Mouse (Mus musculus) intestine, embryonic 14.5 days (tissue): ENCODE measurements around the gene Sorcs1. TPM values are rescaled to one million over a fixed set of nuclear protein-coding genes. Genes with fewer than 3 reads are reported as not detected.

Source experiments
- ATAC-seq: fragments of 200-750 bp; cut with Nextera tagmentation; replicated peaks from 2 replicates; pipeline ENCODE4 v1.8.0; 2017; ENCODE audit warnings: low read depth, moderate number of reproducible peaks, moderate TSS enrichment, moderate library complexity; ENCODE audit not compliant: low FRiP score, low TSS enrichment
- DNase-seq: peaks from one replicate; pipeline ENCODE4 v3.0.0-alpha.2; 2018; ENCODE audit warnings: low spot score
- H3K27ac ChIP-seq: fragments of 300-500 bp; sonication (generic); 2 replicates; pipeline ENCODE4 v1.5.1; 2014; ENCODE audit warnings: low read depth, mild to moderate bottlenecking, control low read depth
- H3K27me3 ChIP-seq: fragments of 300-500 bp; sonication (generic); replicated peaks from 2 replicates; pipeline ENCODE4 v1.6.1; 2014; ENCODE audit warnings: low read length, control low read depth; ENCODE audit not compliant: control insufficient read depth, insufficient read depth
- H3K36me3 ChIP-seq: fragments of 300-500 bp; sonication (generic); 2 replicates; pipeline ENCODE4 v1.6.1; 2014; ENCODE audit warnings: low read length, control low read depth; ENCODE audit not compliant: control insufficient read depth, insufficient read depth
- H3K4me1 ChIP-seq: fragments of 300-500 bp; sonication (generic); replicated peaks from 2 replicates; pipeline ENCODE4 v1.6.1; 2014; ENCODE audit warnings: low read length, control low read depth, mixed read lengths; ENCODE audit not compliant: control insufficient read depth, insufficient read depth
- H3K4me2 ChIP-seq: fragments of 300-500 bp; sonication (generic); 2 replicates; pipeline ENCODE4 v1.6.1; 2014; ENCODE audit warnings: low read length
- H3K4me3 ChIP-seq: fragments of 300-500 bp; sonication (generic); 2 replicates; pipeline ENCODE4 v1.5.1; 2014; ENCODE audit warnings: low read depth, low read length, control low read depth, mixed read lengths
- H3K9ac ChIP-seq: fragments of 300-500 bp; sonication (generic); 2 replicates; pipeline ENCODE4 v1.6.1; 2014; ENCODE audit warnings: mild to moderate bottlenecking, low read length
- H3K9me3 ChIP-seq: fragments of 300-500 bp; sonication (generic); 2 replicates; pipeline ENCODE4 v1.6.1; 2016; ENCODE audit warnings: low read length, control low read depth; ENCODE audit not compliant: control insufficient read depth
- WGBS: fragments of 180-500 bp; shearing (Covaris S2); extraction: QIAGEN DNeasy Blood & Tissue Kit; methylation state at CpG from one replicate; pipeline ENCODE4 v1.1.7; 2014; 5-methylcytosine and 5-hydroxymethylcytosine counted together
- polyA plus RNA-seq: library from polyadenylated mRNA; unstranded; fragments of >200 nt; fragmentation: Nextera tagmentation; extraction: Ambion mirVana; gene quantifications from 2 replicates; pipeline ENCODE4 v1.2.1, GENCODE M21; 2014

Sorcs1 gene
- polyA plus RNA-seq, 1 experiment from 2014 or later = 2.6 TPM

- no peaks in the 10 kb centered on the region for H3K4me1 ChIP-seq
- no peak overlapping the region for H3K27ac ChIP-seq
- DNase-seq = no peak
- no peak for ATAC-seq
- H3K9me3 ChIP-seq = no peaks in the 10 kb centered on the region
- no peak overlapping the region for H3K4me3 ChIP-seq
- H3K27me3 ChIP-seq = no peaks in the 10 kb centered on the region
- H3K9ac ChIP-seq = no peak overlapping the region
- WGBS = 60% methylated on average over 10 of the region's 10 CpGs
- no peak overlapping the region for H3K4me2 ChIP-seq
- H3K36me3 ChIP-seq = no peaks in the 10 kb centered on the region
Observed at GRCm38 (mm10) chr19:50185769-50186715, 492.4 kb downstream of the Sorcs1 start.

DNA sequence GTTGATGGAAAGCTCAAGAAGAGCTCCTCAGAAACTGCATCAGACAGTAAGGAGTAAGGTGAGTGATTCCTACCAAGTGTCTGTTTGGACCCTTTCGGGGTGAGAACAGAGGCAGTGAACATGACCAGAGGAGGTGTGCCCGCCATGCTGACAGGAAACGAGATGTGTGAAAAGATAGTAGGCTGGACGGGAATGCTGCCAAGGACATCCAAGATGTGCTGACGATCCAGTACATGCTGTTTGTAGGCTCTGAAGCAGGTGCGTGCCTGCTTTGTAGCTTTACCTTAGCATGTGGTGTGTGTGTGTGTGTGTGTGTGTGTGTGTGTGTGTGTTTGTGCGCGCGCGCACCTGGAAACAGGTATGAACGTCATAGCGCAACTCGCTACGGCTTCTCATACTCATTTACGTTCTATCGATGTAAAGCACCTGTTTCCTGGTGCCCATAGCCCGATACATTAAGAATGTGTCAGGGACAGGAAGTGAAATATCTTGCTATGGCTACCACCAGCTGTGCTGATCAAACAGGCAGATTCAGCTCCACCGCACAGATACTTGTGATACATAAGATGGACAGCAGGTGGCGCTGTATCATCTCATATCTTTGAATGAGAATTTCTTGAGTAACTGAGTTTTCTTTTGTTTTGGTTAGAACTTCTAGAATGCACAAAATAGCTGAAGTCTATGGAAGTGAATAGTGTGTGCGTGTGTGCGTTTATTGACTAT lies 493.4 kb downstream of the Sorcs1 start:
- Histone ChIP-seq H3K9me3 (no peaks in the 10 kb centered on the region), H3K27ac (no peak overlapping the region), H3K4me3 (no peak overlapping the region), H3K9ac (no peak overlapping the region), H3K36me3 (no peaks in the 10 kb centered on the region), H3K27me3 (no peaks in the 10 kb centered on the region), H3K4me1 (no peaks in the 10 kb centered on the region), H3K4me2 (no peak overlapping the region)
- peak; percentile 86 for DNase-seq
- WGBS = 50% methylated on average over 21 of the region's 21 CpGs
- no peak for ATAC-seq

GRCm38 (mm10) chr19:50178851-50179250 lies 499.6 kb downstream of the Sorcs1 start:
- no peak for ATAC-seq

GRCm38 (mm10) chr19:50178151-50178550 lies 500.3 kb downstream of the Sorcs1 start:
- Histone ChIP-seq H3K4me2 (no peak overlapping the region), H3K4me1 (no peaks in the 10 kb centered on the region), H3K36me3 (no peaks in the 10 kb centered on the region), H3K27ac (no peak overlapping the region), H3K9me3 (no peaks in the 10 kb centered on the region), H3K9ac (no peak overlapping the region), H3K27me3 (no peaks in the 10 kb centered on the region), H3K4me3 (no peak overlapping the region)
- DNase-seq (no peak), ATAC-seq (no peak)
- WGBS = 87% methylated on average over 4 of the region's 4 CpGs

More at GRCm38 (mm10) chr19:50178851-50179250, 499.6 kb downstream of the Sorcs1 start:
- DNase-seq = no peak
- H3K36me3 ChIP-seq = no peaks in the 10 kb centered on the region
- no peak overlapping the region for H3K4me3 ChIP-seq
- H3K9ac ChIP-seq = no peak overlapping the region
- H3K27me3 ChIP-seq = no peaks in the 10 kb centered on the region
- H3K4me1 ChIP-seq = no peaks in the 10 kb centered on the region
- no peak overlapping the region for H3K4me2 ChIP-seq
- H3K9me3 ChIP-seq = no peaks in the 10 kb centered on the region
- 82% methylated on average over 4 of the region's 4 CpGs for WGBS
- H3K27ac ChIP-seq = no peak overlapping the region

GRCm38 (mm10) chr19:50171849-50172248 lies 506.6 kb downstream of the Sorcs1 start:
- Histone ChIP-seq H3K4me3 (no peak overlapping the region), H3K36me3 (no peaks in the 10 kb centered on the region), H3K27ac (no peak overlapping the region), H3K27me3 (no peaks in the 10 kb centered on the region), H3K4me2 (no peak overlapping the region), H3K9ac (no peak overlapping the region), H3K4me1 (no peaks in the 10 kb centered on the region), H3K9me3 (no peaks in the 10 kb centered on the region)
- 70% methylated on average over 4 of the region's 4 CpGs for WGBS
- ATAC-seq = no peak
- DNase-seq = no peak

DNA sequence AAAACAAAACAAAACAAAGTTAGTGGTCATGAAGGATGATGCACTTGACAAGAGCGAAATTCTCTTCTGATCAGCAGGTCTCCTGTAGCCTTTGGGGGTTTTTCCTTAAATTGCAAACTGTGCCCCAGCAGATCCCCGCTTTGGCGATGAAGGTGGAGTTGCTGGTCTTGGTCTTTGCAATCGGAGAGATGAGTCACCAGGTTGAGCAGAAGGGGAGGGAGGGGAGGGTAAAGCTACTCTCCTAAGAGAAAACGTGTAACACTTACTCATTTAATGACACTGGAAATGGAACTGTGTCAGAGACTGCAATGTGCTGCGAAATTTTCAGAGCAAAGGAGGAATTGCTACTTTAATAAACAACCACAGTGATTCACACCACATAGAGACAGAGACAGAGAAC lies 527.3 kb downstream of the Sorcs1 start:
- no peak overlapping the region for H3K9ac ChIP-seq
- no peaks in the 10 kb centered on the region for H3K4me1 ChIP-seq
- H3K27ac ChIP-seq = no peak overlapping the region
- no peak for ATAC-seq
- DNase-seq = no peak
- H3K4me3 ChIP-seq = no peak overlapping the region
- no peaks in the 10 kb centered on the region for H3K9me3 ChIP-seq
- WGBS = 72% methylated on average over 6 of the region's 6 CpGs
- H3K4me2 ChIP-seq = no peak overlapping the region
- H3K36me3 ChIP-seq = no peaks in the 10 kb centered on the region
- H3K27me3 ChIP-seq = no peaks in the 10 kb centered on the region

- DNase-seq = no peak
- Histone ChIP-seq H3K9me3 (no peaks in the 10 kb centered on the region), H3K4me3 (no peak overlapping the region), H3K4me1 (no peaks in the 10 kb centered on the region), H3K27ac (no peak overlapping the region), H3K4me2 (no peak overlapping the region), H3K9ac (no peak overlapping the region), H3K27me3 (no peaks in the 10 kb centered on the region), H3K36me3 (no peaks in the 10 kb centered on the region)
- 24% methylated on average over 3 of the region's 3 CpGs for WGBS
- ATAC-seq = no peak
Observed at GRCm38 (mm10) chr19:50145919-50146318, 532.5 kb downstream of the Sorcs1 start.

DNA sequence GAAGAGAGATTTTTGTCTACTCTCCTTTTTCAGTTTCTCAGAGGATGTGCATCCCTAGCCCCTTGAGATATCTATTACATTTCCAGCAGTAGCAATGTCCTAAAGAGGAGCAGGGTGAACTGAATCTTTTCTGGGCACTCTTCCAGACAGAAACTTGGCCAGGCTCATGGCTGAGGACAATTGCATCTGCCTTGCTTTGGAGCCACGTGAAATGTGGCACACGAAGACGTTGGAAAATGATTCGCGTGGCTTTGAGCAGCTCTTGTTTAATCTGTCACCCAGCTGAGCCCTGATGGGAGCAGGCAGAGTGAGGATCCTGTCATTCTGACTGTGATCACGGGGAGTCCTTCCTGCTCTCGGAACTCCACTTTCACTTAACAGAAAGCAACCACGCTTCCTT lies 536.6 kb downstream of the Sorcs1 start:
- Histone ChIP-seq H3K27me3 (no peaks in the 10 kb centered on the region), H3K9me3 (no peaks in the 10 kb centered on the region), H3K36me3 (no peaks in the 10 kb centered on the region), H3K9ac (no peak overlapping the region), H3K27ac (no peak overlapping the region), H3K4me1 (no peaks in the 10 kb centered on the region), H3K4me2 (no peak overlapping the region), H3K4me3 (no peak overlapping the region)
- 59% methylated on average over 8 of the region's 8 CpGs for WGBS
- DNase-seq (no peak), ATAC-seq (no peak)
